Mouse (Mus musculus): Measurements from ENCODE around the gene Pcif1.

DNA sequence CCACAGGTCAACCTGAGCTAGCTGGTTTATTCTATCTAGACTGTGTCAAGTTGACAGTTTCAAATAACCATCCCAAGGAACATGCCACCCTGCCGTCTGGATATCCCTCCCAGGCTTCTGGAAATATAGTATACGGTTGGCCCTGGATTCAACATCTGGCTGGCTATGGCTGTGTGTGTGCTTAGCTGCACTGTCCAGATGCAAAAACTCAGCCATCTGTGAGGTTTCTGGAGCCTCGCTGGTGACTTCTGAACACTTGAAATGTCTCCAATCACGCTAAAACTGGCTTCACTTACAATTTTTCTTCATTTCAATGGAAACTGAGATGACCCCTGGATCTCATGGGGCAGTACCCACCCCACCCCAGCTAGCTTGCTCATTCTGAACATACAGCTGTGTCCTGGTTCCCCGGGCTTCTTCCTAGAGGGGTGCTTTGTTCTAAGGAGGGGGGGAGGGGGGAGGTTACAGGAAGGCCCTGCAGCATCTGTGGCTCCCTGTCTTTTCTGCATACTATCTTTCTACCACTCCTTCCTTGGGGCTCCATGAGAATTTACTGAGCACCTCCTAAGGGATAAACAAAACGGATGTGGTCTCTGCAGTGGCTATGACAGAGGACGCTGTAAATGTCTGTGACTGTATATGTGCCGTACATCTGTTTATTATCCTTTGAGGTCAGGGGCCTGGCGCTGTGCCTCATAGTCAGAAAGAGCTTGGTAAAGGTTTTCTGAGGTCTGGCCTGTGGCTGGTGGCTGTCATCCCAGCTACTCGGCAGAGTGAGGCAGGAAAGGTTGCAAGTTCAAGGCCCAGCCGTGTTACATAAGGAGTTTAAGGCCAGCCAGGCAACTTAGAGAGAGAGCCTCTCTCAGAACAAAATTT is 51.8 kb downstream of the Pcif1 start:
- no peak for TF ChIP-seq TAL1 (IDR thresholded peaks at IDR 0.05; ENCODE audit: low read length)
- no peak for TF ChIP-seq GATA1 (IDR thresholded peaks at IDR 0.05; ENCODE audit: low read length)

All from erythroblast, embryonic 14.5 days (primary cell).